ENCODE assay signal across 10 mouse cellular contexts in genomic region chr15:63895560-63896353, GRCm38 (mm10). TPM values are rescaled to one million over a fixed set of nuclear protein-coding genes. Genes with fewer than 3 reads are reported as not detected.
DNase-seq lines count a peak whose midpoint lies in the region; ATAC-seq and TF ChIP-seq lines count a peak whose summit lies in the region.
"Not testable (repeated sequence)": the region's sequence is repeated elsewhere in the genome, so short reads cannot be mapped to it uniquely, and the experiment has no call there.
"Had no signal": no experiment of that assay in that cellular context is flagged by ENCODE, and none has a peak within 500 bp of the region (broad histone marks: within the 10 kb centered on the region; RNA-seq: fewer than 3 reads in every experiment).

No protein-coding gene starts in this region.

- H3K9me3 ChIP-seq in midbrain, embryonic 10.5 days (replicated peaks): not testable (repeated sequence)

- H3K27me3 ChIP-seq in liver, adult 2 months (ENCODE audit: control insufficient read depth, insufficient read depth, low read length); midbrain, embryonic 10.5 days (ENCODE audit: low read depth, poor library complexity, severe bottlenecking): not testable (repeated sequence)

- H3K36me3 ChIP-seq in liver, adult 2 months (ENCODE audit: control insufficient read depth, insufficient read depth, low read length); midbrain, embryonic 10.5 days: not testable (repeated sequence)

- peak; percentile 87 for ATAC-seq in granulocyte monocyte progenitor cell, adult 5-6 weeks (replicated peaks; ENCODE audit: poor library complexity, severe bottlenecking)

- not testable (repeated sequence) for TF ChIP-seq POLR2A in liver, adult 2 months (IDR thresholded peaks at IDR 0.05; ENCODE audit: extremely low read depth, insufficient read depth, low read length)

- peak overlapping the region; percentile 41; the same call in 1 of the 2 replicates for H3K4me3 ChIP-seq in liver, adult 2 months (ENCODE audit: insufficient read depth, low read depth, low read length)
- H3K4me3 ChIP-seq in midbrain, embryonic 10.5 days: not testable (repeated sequence)

- WGBS in liver, adult 2 months: 28% methylated on average over 9 of the region's 9 CpGs
- WGBS in midbrain, embryonic 10.5 days: 38% methylated on average over 9 of the region's 9 CpGs

- peak; percentile 81 for TF ChIP-seq CTCF in liver, adult 2 months (IDR thresholded peaks at IDR 0.05; ENCODE audit: low read depth, low read length)

- H3K27ac ChIP-seq in liver, adult 2 months (replicated peaks; ENCODE audit: insufficient read depth, low read depth, low read length); midbrain, embryonic 10.5 days (replicated peaks): not testable (repeated sequence)

- H3K4me1 ChIP-seq in liver, adult 2 months (ENCODE audit: control insufficient read depth, insufficient read depth, low read length); midbrain, embryonic 10.5 days: not testable (repeated sequence)

- not testable (repeated sequence) for H3K79me2 ChIP-seq in liver, adult 2 months (ENCODE audit: control insufficient read depth, insufficient read depth, low read length)

- not testable (repeated sequence) for H3K9ac ChIP-seq in liver, adult 2 months (ENCODE audit: low read depth, low read length)

- DNase-seq in B cell, adult 2 months: peak; percentile 50 to 51
- DNase-seq in adrenal gland, adult 2 months: peak; percentile 10
- peak; percentile 29 to 49 for DNase-seq in cerebellum, postnatal 36 days
- DNase-seq in kidney, adult 18-20 months: peak; percentile 25
- DNase-seq in liver, adult 2 months (ENCODE audit: extremely low read depth, low read depth, low spot score): peak; percentile 36
- DNase-seq in midbrain, embryonic 10.5 days (ENCODE audit: low spot score): peak; percentile 21
- peak; percentile 12 to 51 for DNase-seq in spleen, postnatal 10 days (ENCODE audit: low spot score in 2 of 2)

RNA-seq across cellular contexts. Expression of gene Gsdmc4, which starts 16.3 kb away (rescaled TPM):
- total RNA-seq in adrenal gland, adult 2 months (2021): not detected
- not detected in 2 replicates for polyA plus RNA-seq in adrenal gland, adult 2 months (2012; rRNA removed)
- not detected in 2 replicates for total RNA-seq in granulocyte monocyte progenitor cell, adult 5-6 weeks (2014; fragmentation: Nextera tagmentation)
- total RNA-seq in granulocyte monocyte progenitor cell, adult 5-6 weeks (2017): not detected in 2 replicates
- not detected in 2 replicates for total RNA-seq in liver, adult 2 months (2014; rRNA removed)
- polyA plus RNA-seq in liver, adult 2 months (2012; rRNA removed): 0.10 and 0.17 TPM in 2 replicates
- polyA plus RNA-seq in midbrain, embryonic 10.5 days (2016; fragmentation: Nextera tagmentation; extraction: Ambion mirVana): not detected in 2 replicates
- total RNA-seq: gastrocnemius, postnatal 14 days; layer of hippocampus, postnatal 36 days had no signal

RNA-seq across cellular contexts. Expression of gene Gsdmc3, which starts 17.4 kb away (rescaled TPM):
- not detected for total RNA-seq in adrenal gland, adult 2 months (2021)
- polyA plus RNA-seq in adrenal gland, adult 2 months (2012; rRNA removed): not detected in 2 replicates
- not detected in 2 replicates for total RNA-seq in granulocyte monocyte progenitor cell, adult 5-6 weeks (2014; fragmentation: Nextera tagmentation)
- total RNA-seq in granulocyte monocyte progenitor cell, adult 5-6 weeks (2017): not detected in 2 replicates
- total RNA-seq in liver, adult 2 months (2014; rRNA removed): not detected in 2 replicates
- not detected in 2 replicates for polyA plus RNA-seq in liver, adult 2 months (2012; rRNA removed)
- not detected in 2 replicates for polyA plus RNA-seq in midbrain, embryonic 10.5 days (2016; fragmentation: Nextera tagmentation; extraction: Ambion mirVana)
- total RNA-seq: gastrocnemius, postnatal 14 days; layer of hippocampus, postnatal 36 days had no signal

RNA-seq across cellular contexts. Expression of gene Gsdmc2, which starts 50.8 kb away (rescaled TPM):
- not detected for total RNA-seq in adrenal gland, adult 2 months (2021)
- not detected in 2 replicates for polyA plus RNA-seq in adrenal gland, adult 2 months (2012; rRNA removed)
- not detected in 2 replicates for total RNA-seq in granulocyte monocyte progenitor cell, adult 5-6 weeks (2014; fragmentation: Nextera tagmentation)
- total RNA-seq in granulocyte monocyte progenitor cell, adult 5-6 weeks (2017): not detected in 2 replicates
- total RNA-seq in liver, adult 2 months (2014; rRNA removed): not detected in 2 replicates
- 0.13 TPM in 1 of 2 replicates, not detected in the other for polyA plus RNA-seq in liver, adult 2 months (2012; rRNA removed)
- polyA plus RNA-seq in midbrain, embryonic 10.5 days (2016; fragmentation: Nextera tagmentation; extraction: Ambion mirVana): not detected in 2 replicates
- total RNA-seq: gastrocnemius, postnatal 14 days; layer of hippocampus, postnatal 36 days had no signal
